Mouse (Mus musculus): ENCODE measurements around the gene Myo16.

Myo16 gene

DNA sequence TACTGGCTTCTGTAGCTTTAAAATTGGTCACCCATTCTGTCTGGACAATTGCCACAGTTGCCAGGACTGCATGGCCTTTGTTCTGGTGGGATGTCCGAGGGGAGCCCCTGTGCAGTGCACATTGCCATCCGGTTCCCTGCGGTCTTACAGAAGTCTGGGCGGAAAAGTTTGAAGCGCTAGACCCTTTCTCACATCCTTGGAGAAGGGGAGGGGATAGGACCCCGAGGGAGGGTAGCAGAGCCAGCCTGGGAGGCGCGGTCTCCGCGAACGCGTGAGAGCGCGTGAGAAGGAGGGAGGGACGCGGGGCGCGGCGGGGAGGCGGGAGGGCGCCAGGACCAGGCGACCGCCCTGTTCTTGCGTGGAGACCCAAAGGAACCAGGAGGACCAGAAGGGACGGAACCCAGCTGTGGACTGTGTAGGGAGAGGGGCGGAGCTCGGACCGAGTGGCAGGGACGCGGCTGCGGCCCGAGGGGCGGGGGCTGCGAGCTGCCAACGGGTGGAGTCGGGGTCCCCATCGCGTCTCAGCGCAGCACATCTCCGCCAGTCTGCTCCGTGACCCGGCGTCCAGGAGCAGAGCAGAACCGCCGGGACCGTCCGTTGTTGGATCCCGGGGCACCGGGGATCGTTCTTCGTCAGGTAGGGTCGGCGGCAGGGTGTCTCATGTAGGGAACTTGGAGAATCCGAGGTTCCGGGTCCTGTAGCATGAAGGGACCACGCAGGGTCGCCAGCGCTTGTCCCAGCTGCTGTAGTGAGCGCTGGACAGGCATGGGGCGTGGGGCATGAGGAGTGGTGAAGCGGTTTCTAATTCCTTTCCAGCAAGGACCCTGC is at the start of gene Myo16:
Gene Myo16 (plus strand): TSS at position 301 of the 828 bp plus-strand sequence.
- DNase-seq: no peak

DNA sequence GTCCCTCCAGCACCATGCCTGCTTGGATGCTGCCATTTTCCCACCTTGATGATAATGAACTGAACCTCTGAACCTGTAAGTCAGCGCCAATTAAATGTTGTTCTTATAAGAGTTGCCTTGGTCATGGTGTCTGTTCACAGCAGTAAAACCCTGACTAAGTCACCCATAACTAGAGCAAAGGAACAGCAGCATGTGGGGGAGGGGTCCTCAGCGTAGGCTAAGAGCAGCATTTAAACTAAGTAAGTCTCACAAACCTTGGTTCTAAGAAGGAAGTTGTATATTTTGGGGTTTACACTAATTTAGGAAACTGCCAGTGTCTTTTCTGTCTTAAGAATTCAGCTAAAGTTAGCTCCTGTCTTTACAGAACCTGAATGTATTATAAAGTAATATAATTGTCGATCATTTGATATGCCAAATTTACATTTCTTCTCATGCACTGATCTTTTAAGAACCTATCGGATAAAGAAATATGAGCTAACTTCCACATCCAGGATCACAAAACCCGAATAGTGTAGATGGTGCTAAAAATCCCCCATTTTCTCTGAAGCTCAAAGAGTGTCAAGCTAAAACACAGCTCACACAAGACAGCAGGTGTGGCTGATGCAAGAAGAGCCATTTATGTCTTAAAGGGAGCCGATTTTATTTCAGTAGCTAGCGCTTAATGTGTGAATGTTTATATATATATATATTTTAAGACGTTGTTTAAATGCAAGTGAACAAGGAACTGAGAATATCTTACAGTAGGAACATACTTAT is 45.0 kb upstream of the Myo16 start:
- no peak for DNase-seq

GRCm38 (mm10) chr8:10122749-10123148 is 31.0 kb upstream of the Myo16 start:
- no peak for DNase-seq

GRCm38 (mm10) chr8:10123412-10123811 is 30.3 kb upstream of the Myo16 start:
- DNase-seq: no peak

DNA sequence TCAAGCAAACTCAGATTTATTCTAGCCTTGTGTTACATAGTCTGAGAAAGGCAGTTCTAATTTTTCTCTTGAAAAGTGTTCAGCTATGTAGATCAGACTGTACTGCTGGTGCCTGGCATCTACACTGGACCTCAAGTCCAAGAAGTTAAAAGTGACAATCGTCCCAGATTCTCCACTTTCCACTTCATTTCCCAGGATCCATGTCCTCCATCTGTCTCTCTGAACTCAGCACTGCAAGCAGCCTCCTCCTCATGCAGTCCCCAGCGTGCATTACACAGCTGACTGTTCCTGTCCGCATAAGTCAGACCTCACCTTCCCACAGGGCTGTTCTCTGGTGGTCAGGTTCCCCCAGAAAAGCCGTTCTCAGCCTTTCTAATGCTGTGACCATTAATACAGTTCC is 28.0 kb upstream of the Myo16 start:
- no peak for DNase-seq

- DNase-seq: no peak
Observed at GRCm38 (mm10) chr8:10130513-10131414, 22.9 kb upstream of the Myo16 start.

DNA sequence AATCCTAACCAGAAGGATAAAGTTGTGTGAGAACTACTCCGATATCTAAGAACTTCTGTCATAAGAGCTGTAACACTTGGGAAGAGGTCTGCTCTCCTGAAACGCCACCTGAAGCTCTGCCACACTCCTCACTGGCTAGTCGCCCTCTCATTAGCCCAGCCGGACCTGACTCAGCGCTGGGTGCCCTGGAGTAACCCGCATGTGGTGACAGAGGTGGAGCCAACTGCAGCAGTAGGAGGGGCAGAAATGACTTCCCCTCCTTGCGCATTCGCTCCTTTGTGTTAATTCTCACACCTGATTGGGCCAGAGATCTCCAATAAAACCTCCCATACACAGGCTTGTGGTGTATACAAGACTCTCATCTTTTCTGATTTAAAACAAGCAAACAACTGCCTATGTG is 14.2 kb upstream of the Myo16 start:
- no peak for DNase-seq

DNA sequence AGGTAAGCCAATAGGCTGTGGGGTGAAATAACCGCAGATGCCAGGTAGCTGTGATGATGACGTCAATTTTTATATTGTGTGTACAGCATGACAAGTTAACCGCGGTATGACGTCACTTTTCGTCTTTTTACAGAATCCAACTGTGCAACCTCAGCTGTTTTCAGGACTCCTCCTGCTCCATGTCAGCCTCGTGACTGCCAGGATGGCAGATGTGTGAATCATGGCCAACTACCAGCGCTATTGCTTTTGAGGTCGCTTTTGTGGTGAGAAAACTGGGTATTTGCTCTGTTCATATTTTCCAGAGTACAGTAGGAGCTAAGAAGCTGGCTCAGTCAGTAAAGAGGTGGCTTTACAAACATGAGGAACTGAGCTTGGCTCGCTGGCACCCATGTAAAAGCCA is 9.8 kb upstream of the Myo16 start:
- DNase-seq: no peak

GRCm38 (mm10) chr8:10151692-10152247 is 1.9 kb upstream of the Myo16 start:
- DNase-seq: no peak

DNA sequence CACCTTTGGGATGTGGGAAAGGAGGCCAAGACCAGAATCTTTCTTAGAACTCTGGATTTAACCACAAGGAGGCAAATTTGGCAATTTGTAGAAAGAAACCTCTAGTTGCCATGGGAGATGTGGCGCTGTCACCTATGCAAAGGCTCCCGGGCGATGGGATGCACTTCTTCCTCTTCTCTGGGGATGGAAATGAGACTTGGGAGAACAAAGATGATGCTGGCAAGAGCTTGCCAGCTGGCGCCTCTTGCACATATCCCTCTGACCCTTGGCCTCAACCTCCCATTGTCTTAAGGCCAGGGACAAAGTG is 681 bp downstream of the Myo16 start:
- DNase-seq: no peak

DNA sequence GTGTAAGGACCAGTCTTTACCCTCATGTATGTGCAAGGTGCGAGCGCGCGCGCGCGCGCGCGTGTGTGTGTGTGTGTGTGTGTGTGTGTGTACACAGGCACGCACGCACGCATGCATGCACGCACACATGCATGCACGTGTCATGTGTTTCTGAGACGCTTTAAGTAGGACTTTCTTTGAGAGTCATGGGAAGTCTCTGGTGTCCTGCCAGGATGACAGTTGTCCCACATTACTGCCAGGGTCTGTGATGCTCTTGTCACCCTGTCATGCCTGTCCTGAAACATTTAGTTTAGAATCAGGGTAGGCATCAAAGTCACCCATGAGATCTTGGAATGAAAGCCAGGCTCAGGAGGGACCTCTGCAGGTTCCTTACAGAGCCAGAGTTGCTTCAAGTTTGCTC is 1.4 kb downstream of the Myo16 start:
- DNase-seq: no peak

GRCm38 (mm10) chr8:10161106-10161505 is 7.4 kb downstream of the Myo16 start:
- DNase-seq: no peak

DNA sequence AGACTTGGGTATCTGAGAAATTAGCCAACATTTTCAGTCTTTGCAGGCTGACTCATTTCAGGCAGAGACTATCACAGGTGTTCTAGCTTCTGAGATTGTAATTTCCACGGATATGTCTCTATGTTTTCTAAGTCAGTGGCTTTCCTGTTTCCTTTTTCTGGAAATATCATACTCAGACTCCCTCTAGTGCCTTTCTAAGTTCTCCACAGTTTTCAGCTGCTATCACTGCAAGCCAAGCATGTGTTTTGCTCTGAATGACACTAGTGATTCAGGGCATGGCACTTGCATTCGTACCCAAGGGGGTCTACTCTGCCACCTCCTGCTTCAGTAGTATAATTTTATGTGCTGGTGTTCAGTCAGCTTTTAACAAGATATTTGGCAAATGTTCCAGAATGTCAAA is 11.2 kb downstream of the Myo16 start:
- DNase-seq: no peak

DNA sequence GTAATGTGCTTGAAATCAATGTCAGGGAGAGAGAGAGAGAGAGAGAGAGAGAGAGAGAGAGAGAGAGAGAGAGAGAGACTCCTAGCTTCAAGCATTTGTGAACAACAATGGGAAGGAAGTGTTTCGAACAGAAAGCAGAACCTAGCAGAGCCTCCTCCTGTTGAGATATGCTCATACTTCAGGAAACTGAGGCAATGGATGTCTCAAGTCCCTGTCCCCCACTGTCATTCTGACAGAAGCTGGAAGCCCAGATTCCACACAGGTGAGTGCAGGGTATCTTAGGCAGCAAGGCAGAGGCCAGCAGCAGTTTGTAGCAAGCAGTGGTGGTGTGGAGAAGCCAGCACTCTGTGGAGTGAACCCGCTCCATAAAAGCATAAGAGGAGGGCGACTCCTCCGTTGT is 14.6 kb downstream of the Myo16 start:
- DNase-seq: no peak

DNA sequence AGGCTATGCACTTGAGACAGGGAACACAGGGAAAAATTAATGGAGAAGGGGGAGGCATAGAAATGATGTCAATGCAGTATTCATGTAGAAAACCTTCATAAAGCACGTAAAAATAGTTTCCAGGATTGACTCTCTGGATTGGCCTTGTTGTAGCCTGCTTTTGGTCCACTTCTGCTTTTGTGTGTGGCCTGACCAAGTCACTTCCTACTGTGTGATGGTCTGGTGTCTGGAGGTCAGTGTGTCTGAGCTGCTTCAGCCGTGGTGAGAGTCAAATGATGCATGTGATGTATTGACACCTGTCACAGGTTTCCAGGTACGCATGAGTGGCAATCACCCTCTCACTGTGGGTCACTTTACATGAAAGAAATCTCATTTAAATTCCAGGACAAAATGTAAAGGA is 16.2 kb downstream of the Myo16 start:
- DNase-seq: no peak

DNA sequence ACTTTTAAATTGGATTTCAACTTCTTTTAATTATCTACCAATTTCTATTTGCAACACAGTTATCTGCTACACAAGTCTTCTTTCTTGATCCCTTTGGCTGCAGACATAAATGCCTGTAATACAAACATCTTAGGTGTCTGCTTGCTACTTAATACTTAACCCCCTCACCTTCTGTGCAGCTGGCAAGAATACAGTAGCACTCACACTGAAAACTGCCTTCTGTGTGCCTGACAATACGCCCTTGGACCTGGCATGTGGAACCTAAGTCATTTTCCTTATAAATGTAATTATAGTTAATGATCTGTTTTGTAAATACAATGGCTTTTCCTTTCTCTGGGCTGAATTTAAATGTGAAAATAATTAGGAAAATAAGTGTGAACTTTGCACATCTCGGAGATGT is 17.6 kb downstream of the Myo16 start:
- DNase-seq: no peak

GRCm38 (mm10) chr8:10172278-10172677 is 18.6 kb downstream of the Myo16 start:
- DNase-seq: no peak

DNA sequence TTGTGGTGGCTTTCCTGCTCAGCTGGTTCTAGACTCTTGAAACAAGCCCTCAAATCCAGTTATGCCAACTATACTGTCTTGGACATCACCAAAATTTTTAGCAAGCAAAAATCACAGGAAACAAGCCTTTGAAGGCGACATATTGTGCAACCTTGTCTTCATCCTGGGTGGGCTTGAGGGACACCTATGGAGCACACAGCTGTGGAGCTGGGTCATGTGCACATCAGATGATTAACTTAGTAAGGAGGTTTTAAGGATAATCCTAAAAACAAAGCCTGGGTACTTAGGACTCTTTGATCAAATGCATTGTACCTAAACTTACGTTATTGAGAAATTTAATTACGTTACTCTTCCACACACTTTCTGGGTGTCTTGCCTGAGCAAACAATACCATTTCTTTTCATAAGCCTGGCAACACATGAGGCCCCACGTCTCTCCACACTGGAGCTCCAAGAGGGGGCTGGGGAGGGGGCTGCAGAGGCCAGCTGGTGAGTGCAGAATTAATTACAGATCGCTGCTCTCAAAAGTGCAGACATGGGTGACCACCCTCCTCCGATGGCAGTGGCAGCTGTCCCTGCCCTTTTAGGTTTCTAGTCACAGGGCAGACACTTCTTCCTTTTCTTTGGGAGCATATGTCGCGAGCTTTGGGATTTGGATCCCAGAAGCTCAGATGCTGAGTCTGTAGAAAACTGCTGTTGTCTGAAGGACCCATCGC is 19.5 kb downstream of the Myo16 start:
- DNase-seq: no peak

DNA sequence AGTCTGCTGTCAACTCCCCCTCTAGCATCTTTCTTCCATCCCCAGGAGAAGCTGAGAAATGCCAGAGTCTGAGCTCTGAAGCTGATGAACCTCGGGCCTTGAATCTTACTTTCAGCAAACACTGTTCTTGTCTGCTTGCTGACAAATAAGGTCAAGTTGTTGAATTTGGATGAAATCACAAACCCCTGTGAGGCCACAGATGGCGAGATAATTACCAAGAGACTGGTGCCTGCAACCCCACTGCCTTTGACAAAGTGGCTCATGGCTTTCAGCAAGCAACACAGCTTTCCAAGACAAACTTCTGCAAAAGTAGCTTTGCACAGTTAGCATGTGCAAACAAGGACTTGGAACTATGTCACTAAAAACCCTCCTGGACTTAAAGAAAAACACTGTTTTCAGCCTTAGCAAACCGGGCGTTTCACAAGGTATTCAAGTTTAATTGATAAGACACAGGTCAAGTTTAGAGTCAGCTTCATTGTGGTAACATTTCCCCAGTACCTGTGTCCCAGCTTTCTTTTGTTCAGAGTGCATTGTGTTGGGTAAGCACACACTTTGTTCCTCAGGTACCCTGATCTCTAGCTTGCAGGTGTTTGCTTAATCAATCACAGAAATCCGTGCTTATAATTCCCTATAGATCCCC is 20.6 kb downstream of the Myo16 start:
- no peak for DNase-seq

DNA sequence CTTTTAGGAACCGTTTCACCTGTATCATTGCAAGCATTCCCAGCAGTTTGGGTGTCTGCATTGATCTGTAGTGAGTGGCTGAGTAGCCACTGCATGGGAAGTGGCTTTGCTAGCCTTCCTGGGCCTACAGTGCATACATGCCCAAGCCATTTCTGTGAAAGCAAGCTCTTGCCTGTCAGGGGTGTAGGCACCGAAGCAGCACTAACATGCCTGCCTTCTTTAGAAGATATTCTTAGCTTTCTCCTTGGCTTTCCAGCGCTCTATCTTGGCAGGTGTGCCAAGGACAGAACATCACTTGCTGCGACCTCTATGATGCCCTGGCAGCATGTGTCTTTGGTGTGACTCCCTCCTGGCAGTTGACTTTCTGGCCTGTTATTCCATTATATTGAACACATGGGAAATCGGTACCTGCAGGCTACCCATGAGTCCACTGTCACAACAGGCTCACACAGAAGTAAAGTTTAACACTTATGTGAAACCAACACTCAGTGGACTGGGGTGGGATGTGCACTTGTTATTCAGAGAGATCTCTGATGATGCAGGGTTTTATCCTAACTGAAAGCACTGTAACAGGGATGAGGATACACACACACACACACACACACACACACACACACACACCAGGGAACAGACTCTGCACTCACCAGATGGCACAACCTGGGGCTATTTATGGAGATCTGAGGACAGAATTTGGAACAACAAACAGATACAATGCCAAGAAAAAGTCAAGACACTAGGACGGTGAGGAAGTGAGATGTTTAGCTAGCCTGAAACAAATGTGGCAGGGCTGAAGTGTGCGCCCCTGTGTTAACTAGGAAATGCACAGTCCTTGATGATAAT is 21.4 kb downstream of the Myo16 start:
- no peak for DNase-seq

DNA sequence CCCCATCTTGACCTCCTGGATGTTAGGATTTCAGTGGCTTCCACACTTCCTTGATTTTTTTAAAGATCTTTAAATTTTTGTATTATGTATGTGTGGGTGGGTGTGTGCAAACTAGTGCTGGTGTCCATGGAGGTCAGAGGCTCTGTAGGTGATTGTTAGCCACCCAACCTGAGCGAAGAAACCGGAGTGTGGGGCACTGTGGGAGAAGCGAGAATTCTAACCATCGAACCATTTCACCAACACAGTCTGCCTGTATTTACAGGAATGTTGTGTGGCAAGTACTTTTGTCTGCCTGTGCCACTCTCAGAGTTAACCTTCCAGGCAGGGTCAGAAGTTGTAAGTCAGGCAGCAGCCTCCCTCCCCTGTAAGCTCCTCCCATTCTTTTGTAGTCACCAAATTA is 22.3 kb downstream of the Myo16 start:
- DNase-seq: no peak

Measured in kidney, adult 18-20 months (tissue).